Mouse (Mus musculus) adrenal gland, postnatal 25 days (tissue): Measurements from ENCODE around the gene Mrps6. TPM values are rescaled to one million over a fixed set of nuclear protein-coding genes. Genes with fewer than 3 reads are reported as not detected.

ENCODE experiments used
- DNase-seq: peaks from one replicate; pipeline ENCODE4 v3.0.0; 2021; ENCODE audit warnings: mixed read lengths
- total RNA-seq: library from RNA; stranded (reverse); gene quantifications from 2 replicates; pipeline ENCODE4 v1.2.3, GENCODE M21; 2021

Mrps6 gene
- total RNA-seq, 1 experiment from 2014 or later = 71.6 TPM

DNA sequence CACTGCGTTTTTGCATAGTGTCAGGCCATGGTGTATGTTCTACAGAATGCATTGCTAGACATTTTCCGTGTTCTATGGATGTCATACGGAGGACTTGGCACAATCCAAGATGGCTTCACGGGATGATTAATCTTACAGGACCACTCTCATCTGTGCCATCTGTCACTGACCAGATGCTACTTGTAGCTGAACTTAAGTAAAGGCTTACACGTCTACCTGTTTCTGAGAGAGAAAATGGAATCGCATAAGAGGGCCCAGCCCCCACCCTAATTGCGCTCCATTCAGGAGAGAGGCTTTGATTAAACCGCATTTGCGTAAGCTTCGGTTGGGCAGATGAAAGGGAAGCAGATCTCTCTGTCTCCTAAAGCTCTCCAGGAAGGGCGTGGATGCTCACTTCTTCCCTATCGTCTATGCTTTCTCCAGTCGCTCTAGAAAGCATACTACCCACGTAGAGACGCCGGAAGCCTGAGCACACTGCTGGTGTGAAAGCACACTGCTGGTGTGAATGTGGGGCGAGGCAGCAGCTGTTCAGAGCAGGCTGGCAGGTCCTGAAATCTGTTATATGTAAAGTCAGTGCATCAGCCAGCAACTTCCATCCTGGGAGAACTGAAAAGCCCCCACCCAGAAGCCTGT, 62.9 kb downstream of the Mrps6 start:
- no peak for DNase-seq

DNA sequence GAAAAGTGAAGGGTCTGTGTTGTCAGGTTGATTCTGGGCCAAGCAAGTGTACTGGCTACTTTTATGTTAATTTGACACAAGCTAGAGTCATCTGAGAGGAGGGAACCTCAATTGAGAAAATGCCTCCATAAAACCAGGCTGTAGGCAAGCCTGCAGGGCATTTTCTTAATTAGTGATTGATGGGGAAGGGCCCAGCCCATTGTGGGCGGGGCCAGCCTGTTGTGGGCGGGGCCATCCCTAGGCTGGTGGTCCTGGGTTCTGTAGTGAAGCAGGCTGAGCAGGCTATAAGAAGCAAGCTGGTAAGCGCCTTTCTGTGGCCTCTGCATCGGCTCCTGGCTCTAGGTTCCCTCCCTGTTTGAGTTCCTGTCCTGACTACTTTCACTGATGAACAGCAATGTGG, 69.2 kb downstream of the Mrps6 start:
- no peak for DNase-seq

GRCm38 (mm10) chr16:92127666-92128065, 69.6 kb downstream of the Mrps6 start:
- DNase-seq = no peak

GRCm38 (mm10) chr16:92129843-92130242, 71.8 kb downstream of the Mrps6 start:
- no peak for DNase-seq

DNA sequence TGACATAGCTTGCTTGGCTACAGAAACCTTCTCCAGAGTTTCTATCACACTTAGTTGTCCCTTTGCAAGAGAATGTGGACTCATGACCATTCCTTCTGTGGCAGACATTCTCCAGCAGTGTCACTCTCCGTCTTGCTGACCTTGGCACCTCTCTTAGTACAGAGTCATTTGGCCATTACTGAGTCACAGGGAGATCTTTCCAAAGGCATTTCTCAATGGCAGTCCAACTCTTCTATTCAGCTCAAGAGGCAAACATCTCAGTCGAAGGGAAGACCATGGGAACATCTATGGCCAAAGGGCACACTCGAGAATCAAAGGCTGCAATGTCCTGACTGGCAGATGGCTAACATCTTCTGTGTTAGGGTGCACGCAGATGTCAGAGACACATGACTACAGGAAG, 74.4 kb downstream of the Mrps6 start:
- DNase-seq = no peak

- DNase-seq = no peak
These were observed 76.2 kb downstream of the Mrps6 start for GRCm38 (mm10) chr16:92134148-92134764.

DNA sequence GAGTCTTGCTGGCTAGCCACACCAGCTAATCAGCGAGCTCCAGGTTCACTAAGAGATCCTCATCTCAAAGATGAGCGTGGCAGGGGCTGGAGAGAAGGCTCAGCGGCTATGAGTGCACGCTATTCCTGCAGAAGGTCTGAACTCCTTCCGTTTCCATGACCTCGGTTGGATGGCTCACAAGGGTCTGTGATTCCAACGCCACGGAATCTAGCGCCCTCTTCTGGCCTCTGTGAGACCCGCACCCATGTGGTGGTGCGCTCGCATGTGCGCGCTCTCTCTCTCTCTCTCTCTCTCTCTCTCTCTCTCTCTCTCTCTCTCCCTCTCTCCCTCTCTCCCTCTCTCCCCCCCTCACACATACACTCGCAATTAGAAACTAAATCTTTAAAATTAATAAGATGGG, 78.2 kb downstream of the Mrps6 start:
- no peak for DNase-seq

- no peak for DNase-seq
These were observed 81.6 kb downstream of the Mrps6 start for GRCm38 (mm10) chr16:92139386-92140261.

GRCm38 (mm10) chr16:92140328-92140727, 82.3 kb downstream of the Mrps6 start:
- DNase-seq = no peak

DNA sequence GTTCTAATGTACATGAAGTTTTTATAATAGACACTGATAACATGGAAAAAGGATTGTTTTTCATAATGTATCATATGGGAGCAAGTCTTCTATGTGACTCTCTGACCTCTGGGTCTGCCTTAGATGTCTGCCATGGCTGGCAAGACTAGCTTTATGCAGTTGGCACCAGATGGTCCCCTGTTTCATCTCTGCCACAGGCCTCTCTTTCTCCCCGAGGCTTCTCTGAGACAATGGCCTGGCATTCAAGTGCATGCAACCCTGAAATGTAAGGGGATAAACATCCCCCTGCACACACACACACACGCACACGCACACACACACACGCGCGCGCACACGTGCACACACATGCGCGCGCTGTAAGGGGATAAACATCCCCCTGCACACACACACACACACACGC, 83.0 kb downstream of the Mrps6 start:
- DNase-seq = no peak

GRCm38 (mm10) chr16:92142426-92143012, 84.4 kb downstream of the Mrps6 start:
- DNase-seq = no peak

GRCm38 (mm10) chr16:92147631-92148366, 89.7 kb downstream of the Mrps6 start:
- no peak for DNase-seq

GRCm38 (mm10) chr16:92148367-92148728, 90.3 kb downstream of the Mrps6 start:
- no peak for DNase-seq

GRCm38 (mm10) chr16:92150975-92151374, 92.9 kb downstream of the Mrps6 start:
- no peak for DNase-seq

- DNase-seq = peak; percentile 48
These were observed 100.0 kb downstream of the Mrps6 start for GRCm38 (mm10) chr16:92158021-92158455.

DNA sequence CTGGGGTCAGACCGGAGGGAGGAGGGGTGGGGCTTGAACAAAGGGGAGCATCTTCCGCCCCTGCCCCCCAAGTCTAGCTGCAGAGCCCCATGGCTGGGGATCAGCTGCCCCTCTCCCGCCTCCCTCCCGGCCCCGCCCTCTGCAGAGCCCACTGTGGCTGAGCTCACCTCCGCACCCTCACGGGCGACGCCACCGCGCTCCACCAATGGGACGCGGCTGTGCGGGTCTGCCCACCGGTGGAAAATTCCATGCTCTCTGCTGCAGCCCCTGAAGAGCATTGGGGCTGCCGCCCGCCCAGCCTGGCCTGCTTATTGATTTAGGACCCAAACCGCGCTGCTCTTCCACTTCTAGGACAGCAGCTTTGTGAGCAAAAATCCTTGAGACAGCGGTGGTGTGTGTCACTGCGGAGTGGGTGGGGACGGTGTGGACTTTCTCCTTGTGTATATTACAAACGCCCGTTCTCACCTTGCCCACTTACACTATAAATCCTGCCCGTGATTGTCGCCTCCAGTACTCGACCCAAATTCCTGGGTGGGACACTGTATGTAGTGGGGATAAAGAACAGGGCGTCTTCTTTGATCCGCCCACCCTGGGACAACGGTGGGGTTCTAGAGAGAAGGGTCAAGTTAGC, 100.5 kb downstream of the Mrps6 start:
- DNase-seq = peak; percentile 80

GRCm38 (mm10) chr16:92159114-92159513, 101.0 kb downstream of the Mrps6 start:
- DNase-seq = no peak
